Mouse (Mus musculus) ES-E14 (cell line): ENCODE results near the gene Zfp595. TPM values are rescaled to one million over a fixed set of nuclear protein-coding genes. Genes with fewer than 3 reads are reported as not detected.

ENCODE experiments used
- DNase-seq: peaks from one replicate; pipeline ENCODE4 v3.0.0-alpha.2; 2013; ENCODE audit warnings: low read depth, low spot score
- H3K27ac ChIP-seq: 2 replicates; pipeline ENCODE4 v1.5.1; 2012; ENCODE audit warnings: low read depth, mild to moderate bottlenecking, low read length, moderate library complexity, mixed read lengths; ENCODE audit not compliant: poor library complexity, insufficient read depth, severe bottlenecking
- H3K36me3 ChIP-seq: 2 replicates; pipeline ENCODE4 v1.6.1; 2012; ENCODE audit warnings: mild to moderate bottlenecking, low read length, moderate library complexity, mixed read lengths; ENCODE audit not compliant: control insufficient read depth, poor library complexity, insufficient read depth, severe bottlenecking
- H3K4me1 ChIP-seq, 2 experiments: fragments of 150-350 bp in 1 of 2; sonication (generic) in 1 of 2; 2 replicates each; pipeline ENCODE4 v1.6.1; 2012; ENCODE audit warnings: low read length in 2 of 2, mild to moderate bottlenecking in 1 of 2, mixed read lengths in 1 of 2; ENCODE audit not compliant: control insufficient read depth in 2 of 2, insufficient read depth in 2 of 2, poor library complexity in 1 of 2
- H3K4me3 ChIP-seq, 2 experiments: fragments of 150-350 bp in 1 of 2; sonication (generic) in 1 of 2; 2 replicates each; pipeline ENCODE4 v1.5.1; 2012; ENCODE audit warnings: low read length in 2 of 2, low read depth in 1 of 2, mild to moderate bottlenecking in 1 of 2, mixed read lengths in 1 of 2; ENCODE audit not compliant: insufficient read depth in 1 of 2, poor library complexity in 1 of 2, severe bottlenecking in 1 of 2
- H3K9ac ChIP-seq: 2 replicates; pipeline ENCODE4 v1.6.1; 2012; ENCODE audit warnings: low read depth, mild to moderate bottlenecking, low read length, mixed read lengths; ENCODE audit not compliant: poor library complexity, insufficient read depth, severe bottlenecking
- H3K9me3 ChIP-seq: fragments of 150-350 bp; sonication (generic); 2 replicates; pipeline ENCODE4 v1.6.1; 2012; ENCODE audit warnings: low read depth, mild to moderate bottlenecking, low read length; ENCODE audit not compliant: control insufficient read depth, insufficient read depth
- CHD2 ChIP-seq: IDR thresholded peaks from 2 replicates; pipeline ENCODE4 v1.6.1; 2014; ENCODE audit warnings: mild to moderate bottlenecking, low read depth, low read length, inconsistent platforms
- HCFC1 ChIP-seq: IDR thresholded peaks from 2 replicates; pipeline ENCODE4 v1.6.1; 2012; ENCODE audit warnings: low read length, inconsistent platforms, borderline replicate concordance; ENCODE audit not compliant: insufficient read depth
- MAFK ChIP-seq: IDR thresholded peaks from 2 replicates; pipeline ENCODE4 v1.6.1; 2014; ENCODE audit warnings: mild to moderate bottlenecking, low read depth, low read length, inconsistent platforms; ENCODE audit not compliant: insufficient read depth
- ZC3H11A ChIP-seq: IDR thresholded peaks from 2 replicates; pipeline ENCODE4 v1.6.1; 2012; ENCODE audit warnings: low read depth, mild to moderate bottlenecking, inconsistent platforms, low read length, borderline replicate concordance
- ZNF384 ChIP-seq: IDR thresholded peaks from 2 replicates; pipeline ENCODE4 v1.6.1; 2012; ENCODE audit warnings: low read depth, low read length, inconsistent platforms
- in situ Hi-C, 2 experiments: fragments of 600-800 bp; cut with MboI; formaldehyde crosslinking; loops; one replicate each; pipeline ENCODE4 v1.15.1; 2025; ENCODE audit warnings: low sequenced_read_pairs in 2 of 2, inconsistent platforms in 1 of 2; ENCODE audit not compliant: unreplicated experiment in 2 of 2
- total RNA-seq: library from RNA; depleted of rRNA; stranded (reverse); fragments of 300-350 nt; gene quantifications from 2 replicates; pipeline ENCODE4 v1.2.3, GENCODE M21; 2012

The Zfp595 gene
- total RNA-seq, 1 experiment = 3.5 TPM

DNA sequence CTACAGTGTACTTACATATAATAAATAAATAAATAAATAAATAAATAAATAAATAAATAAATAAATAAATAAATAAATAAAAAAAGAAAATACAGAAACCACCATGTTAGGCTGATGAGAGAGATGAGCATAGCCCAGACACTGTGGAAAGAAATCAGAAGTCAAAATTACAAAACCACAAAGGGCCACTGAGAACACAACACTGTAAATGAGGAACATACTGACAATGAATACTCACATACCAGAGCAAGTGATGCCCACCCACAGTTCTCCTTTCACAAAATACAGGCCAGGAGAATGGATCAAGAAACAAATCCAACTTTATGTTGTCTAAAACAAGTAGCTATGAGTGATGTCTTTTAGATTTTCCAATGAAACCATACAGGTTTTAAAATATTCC, 19.5 kb upstream of the Zfp595 start:
- no peak for DNase-seq
- H3K36me3 ChIP-seq = no peaks in the 10 kb centered on the region
- H3K4me3 ChIP-seq = no peak overlapping the region
- no peaks in the 10 kb centered on the region for H3K4me1 ChIP-seq
- H3K9me3 ChIP-seq = no peaks in the 10 kb centered on the region
- TF ChIP-seq CHD2 = no peak
- no peak for TF ChIP-seq ZNF384
- TF ChIP-seq ZC3H11A = no peak
- TF ChIP-seq MAFK = no peak
- no peak for TF ChIP-seq HCFC1
- in situ Hi-C loops = no loop called here
- H3K9ac ChIP-seq = no peak overlapping the region
- H3K27ac ChIP-seq = no peak overlapping the region

- DNase-seq = no peak
- no peaks in the 10 kb centered on the region for H3K36me3 ChIP-seq
- TF ChIP-seq ZNF384 = no peak
- H3K9me3 ChIP-seq = no peaks in the 10 kb centered on the region
- no peak overlapping the region for H3K27ac ChIP-seq
- no peaks in the 10 kb centered on the region for H3K4me1 ChIP-seq
- in situ Hi-C loops = no loop called here
- no peak overlapping the region for H3K9ac ChIP-seq
- H3K4me3 ChIP-seq = no peak overlapping the region
Observed at GRCm38 (mm10) chr13:67343422-67343821, 11.1 kb upstream of the Zfp595 start.

DNA sequence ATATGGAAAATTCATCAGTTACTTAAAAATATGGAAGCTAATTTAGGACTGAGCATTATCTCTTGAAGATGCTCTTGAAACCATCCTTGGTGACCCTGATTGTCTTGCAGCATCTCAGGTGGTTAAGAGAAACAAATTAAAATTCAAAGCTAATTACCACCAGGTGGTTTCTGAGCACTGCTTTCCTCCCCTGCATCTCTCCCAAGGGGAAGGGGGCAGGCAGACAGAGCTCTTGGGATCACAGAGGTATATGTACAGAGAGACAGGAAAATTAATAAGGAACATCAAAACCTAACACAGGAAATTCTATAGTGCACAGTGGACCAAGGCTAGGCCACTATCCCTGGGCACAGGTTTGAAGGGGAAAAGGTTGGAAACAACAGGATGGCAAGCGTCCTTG, 507 bp upstream of the Zfp595 start:
- in situ Hi-C loops = no loop called here
- Histone ChIP-seq H3K9ac (no peak overlapping the region; the same call in 1 of the 2 replicates), H3K36me3 (no peaks in the 10 kb centered on the region), H3K4me3 (peak overlapping the region; percentile 41 to 75; a peak in 3 of 4 replicates), H3K9me3 (no peaks in the 10 kb centered on the region), H3K27ac (no peak overlapping the region), H3K4me1 (no peaks in the 10 kb centered on the region)
- no peak for DNase-seq
- no peak for TF ChIP-seq CHD2

GRCm38 (mm10) chr13:67306718-67307117, 25.7 kb downstream of the Zfp595 start:
- peak overlapping the region; percentile 42 to 94 for H3K4me3 ChIP-seq
- no peak for TF ChIP-seq CHD2
- TF ChIP-seq ZC3H11A = no peak
- TF ChIP-seq HCFC1 = no peak
- no peak for TF ChIP-seq MAFK
- no peak for TF ChIP-seq ZNF384
- H3K9ac ChIP-seq = no peak overlapping the region; the same call in 1 of the 2 replicates
- DNase-seq = no peak
- peaks cover 0 to 2% of the 10 kb centered on the region in 2 experiments; a peak in 1 of 4 replicates for H3K4me1 ChIP-seq
- no peak overlapping the region for H3K27ac ChIP-seq
- H3K9me3 ChIP-seq = no peaks in the 10 kb centered on the region
- in situ Hi-C loops = no loop called here
- no peaks in the 10 kb centered on the region for H3K36me3 ChIP-seq

GRCm38 (mm10) chr13:67305822-67306672, 26.3 kb downstream of the Zfp595 start, which contains the start of gene Zfp457:
Gene Zfp457, minus strand, starts transcription at chr13:67306485.
- Histone ChIP-seq H3K9me3 (no peaks in the 10 kb centered on the region), H3K4me3 (peak within 1 kb of the TSS; percentile 80 to 94), H3K27ac (no peak within 1 kb of the TSS), H3K9ac (peak within 1 kb of the TSS; percentile 74), H3K4me1 (peaks cover 0 to 2% of the 10 kb centered on the region in 2 experiments; a peak in 1 of 4 replicates), H3K36me3 (no peaks in the 10 kb centered on the region)
- TF ChIP-seq ZC3H11A (0 out of 2 replicates have a peak, but pooled peaks have one; percentile 24), ZNF384 (no peak), CHD2 (no peak), MAFK (no peak), HCFC1 (peak; percentile 95)
- in situ Hi-C loops = no loop called here
- peak; percentile 73 for DNase-seq
